ENCODE assay signal across 16 mouse cellular contexts in genomic region chr9:34938140-34938539, GRCm38 (mm10).
"Had no signal": no experiment of that assay in that cellular context is flagged by ENCODE, and none has a peak within 500 bp of the region (broad histone marks: within the 10 kb centered on the region; RNA-seq: fewer than 3 reads in every experiment).

No protein-coding gene starts in this region.

- ATAC-seq: inflammation-experienced regulatory T-cells, adult 6 months; intestine, embryonic 16.5 days; liver, postnatal 0 days; lung, postnatal 0 days had no signal

- H3K36me3 ChIP-seq: limb, embryonic 12.5 days had no signal

- H3K9me3 ChIP-seq: limb, embryonic 12.5 days; limb, embryonic 15.5 days had no signal

- H3K27me3 ChIP-seq: limb, embryonic 12.5 days; limb, embryonic 15.5 days had no signal

- H3K4me3 ChIP-seq: limb, embryonic 12.5 days; limb, embryonic 15.5 days had no signal

- H3K27ac ChIP-seq: limb, embryonic 12.5 days; limb, embryonic 15.5 days; liver, embryonic 14.5 days; macrophage had no signal

- H3K9ac ChIP-seq: limb, embryonic 12.5 days; limb, embryonic 15.5 days; liver, embryonic 14.5 days; liver, postnatal 0 days; lung, embryonic 14.5 days had no signal

- H3K4me2 ChIP-seq: limb, embryonic 12.5 days; limb, embryonic 15.5 days; liver, embryonic 11.5 days; lung, embryonic 14.5 days had no signal

- DNase-seq: kidney, adult 18-20 months; kidney, adult 9 months; kidney, postnatal 14 days; kidney, postnatal 4 days; left cerebral cortex, postnatal 4 days; liver, postnatal 0 days; lung, embryonic 14.5 days; thymus, postnatal 25 days had no signal

- H3K4me1 ChIP-seq: limb, embryonic 12.5 days; limb, embryonic 15.5 days had no signal
